Comparison of ENCODE assay signal across 20 mouse cellular contexts in genomic region chr14:73978694-73979093, GRCm38 (mm10).
A peak's percentile ranks its signal among the peaks of the same experiment; 100 is the strongest.
DNase-seq lines count a peak whose midpoint lies in the region; ATAC-seq and TF ChIP-seq lines count a peak whose summit lies in the region.
"Had no signal": no experiment of that assay in that cellular context is flagged by ENCODE, and none has a peak within 500 bp of the region (broad histone marks: within the 10 kb centered on the region; RNA-seq: fewer than 3 reads in every experiment).

No protein-coding gene starts in this region.

- peak; percentile 16 for DNase-seq in embryo, embryonic 10.5 days (ENCODE audit: low spot score)
- DNase-seq in embryo, embryonic 10 days (ENCODE audit: low spot score), result no peak
- DNase-seq in kidney, postnatal 0 days (ENCODE audit: low spot score), result peak; percentile 65
- DNase-seq in ovary, postnatal 36 days (ENCODE audit: low spot score), result no peak
- no peak for DNase-seq in midbrain, embryonic 10.5 days (ENCODE audit: low spot score)
- DNase-seq: adrenal gland, postnatal 14 days; B cell, adult 2 months; cerebellum, adult 11-12 months; cerebellum, adult 9-10 months; cerebellum, postnatal 25 days; gastrocnemius, postnatal 14 days; heart, postnatal 36 days had no signal

- no peaks in the 10 kb centered on the region for H3K4me1 ChIP-seq in kidney, postnatal 0 days (replicated peaks; ENCODE audit: insufficient read depth, low read length)
- no peaks in the 10 kb centered on the region for H3K4me1 ChIP-seq in kidney, embryonic 16.5 days (ENCODE audit: insufficient read depth, low read length)
- peaks cover 5% of the 10 kb centered on the region; the same call in 1 of the 2 replicates for H3K4me1 ChIP-seq in limb, embryonic 13.5 days
- no peaks in the 10 kb centered on the region for H3K4me1 ChIP-seq in midbrain, embryonic 10.5 days
- H3K4me1 ChIP-seq: forebrain, embryonic 12.5 days; heart, embryonic 12.5 days; hindbrain, embryonic 15.5 days had no signal

- no peak overlapping the region for H3K27ac ChIP-seq in kidney, postnatal 0 days
- no peak overlapping the region for H3K27ac ChIP-seq in kidney, embryonic 16.5 days (ENCODE audit: low read length)
- H3K27ac ChIP-seq in limb, embryonic 13.5 days, result no peak overlapping the region
- H3K27ac ChIP-seq in midbrain, embryonic 10.5 days (replicated peaks), result no peak overlapping the region
- H3K27ac ChIP-seq: forebrain, embryonic 12.5 days; hindbrain, embryonic 15.5 days had no signal

- no peak overlapping the region for H3K4me2 ChIP-seq in kidney, postnatal 0 days (ENCODE audit: low read length)
- H3K4me2 ChIP-seq in kidney, embryonic 16.5 days (replicated peaks; ENCODE audit: low read depth, low read length), result no peak overlapping the region
- H3K4me2 ChIP-seq in limb, embryonic 13.5 days (replicated peaks), result no peak overlapping the region
- H3K4me2 ChIP-seq: forebrain, embryonic 12.5 days; heart, embryonic 12.5 days; hindbrain, embryonic 15.5 days had no signal

- no peak for ATAC-seq in kidney, postnatal 0 days (replicated peaks; ENCODE audit: low FRiP score, low read depth)
- ATAC-seq in kidney, embryonic 16.5 days (ENCODE audit: low FRiP score, low TSS enrichment), result no peak
- ATAC-seq in limb, embryonic 13.5 days (ENCODE audit: low FRiP score, low read depth), result peak; percentile 59; the same call in 1 of the 2 replicates
- ATAC-seq: CD4-positive, CD25-positive, alpha-beta regulatory T cell, adult 4 months; forebrain, embryonic 16.5 days had no signal

- H3K36me3 ChIP-seq in kidney, postnatal 0 days (ENCODE audit: insufficient read depth, low read length), result no peaks in the 10 kb centered on the region
- H3K36me3 ChIP-seq in kidney, embryonic 16.5 days (ENCODE audit: insufficient read depth, low read length), result no peaks in the 10 kb centered on the region
- H3K36me3 ChIP-seq in limb, embryonic 13.5 days, result no peaks in the 10 kb centered on the region
- no peaks in the 10 kb centered on the region for H3K36me3 ChIP-seq in midbrain, embryonic 10.5 days
- H3K36me3 ChIP-seq: forebrain, embryonic 12.5 days; G1E; heart, embryonic 12.5 days; hindbrain, embryonic 15.5 days had no signal

- 40% methylated on average over 1 of the region's 1 CpGs for WGBS in kidney, postnatal 0 days
- 27% methylated on average over 1 of the region's 1 CpGs for whole genome bisulfite sequencing in kidney, embryonic 16.5 days
- 0% methylated on average over 1 of the region's 1 CpGs for WGBS in limb, embryonic 13.5 days
- 82% methylated on average over 1 of the region's 1 CpGs for WGBS in midbrain, embryonic 10.5 days

- no peaks in the 10 kb centered on the region for H3K27me3 ChIP-seq in kidney, postnatal 0 days (ENCODE audit: insufficient read depth, low read length)
- no peaks in the 10 kb centered on the region for H3K27me3 ChIP-seq in kidney, embryonic 16.5 days (ENCODE audit: insufficient read depth, low read length)
- no peaks in the 10 kb centered on the region for H3K27me3 ChIP-seq in limb, embryonic 13.5 days
- H3K27me3 ChIP-seq in midbrain, embryonic 10.5 days (ENCODE audit: low read depth, poor library complexity, severe bottlenecking), result no peaks in the 10 kb centered on the region
- H3K27me3 ChIP-seq: forebrain, embryonic 12.5 days; heart, embryonic 12.5 days; hindbrain, embryonic 15.5 days had no signal

- TF ChIP-seq CTCF in kidney, postnatal 0 days (IDR thresholded peaks at IDR 0.05; ENCODE audit: low read depth), result no peak

- H3K9me3 ChIP-seq in kidney, postnatal 0 days (replicated peaks; ENCODE audit: low read length), result no peaks in the 10 kb centered on the region
- H3K9me3 ChIP-seq in kidney, embryonic 16.5 days (ENCODE audit: low read length), result no peaks in the 10 kb centered on the region
- no peaks in the 10 kb centered on the region for H3K9me3 ChIP-seq in limb, embryonic 13.5 days
- H3K9me3 ChIP-seq in midbrain, embryonic 10.5 days (replicated peaks), result no peaks in the 10 kb centered on the region
- H3K9me3 ChIP-seq: forebrain, embryonic 12.5 days; G1E; heart, embryonic 12.5 days; hindbrain, embryonic 15.5 days had no signal

- no peak overlapping the region for H3K9ac ChIP-seq in kidney, postnatal 0 days (ENCODE audit: low read depth, low read length)
- no peak overlapping the region for H3K9ac ChIP-seq in kidney, embryonic 16.5 days (replicated peaks; ENCODE audit: low read length)
- no peak overlapping the region for H3K9ac ChIP-seq in limb, embryonic 13.5 days
- H3K9ac ChIP-seq: forebrain, embryonic 12.5 days; heart, embryonic 12.5 days; hindbrain, embryonic 15.5 days had no signal

- no peak overlapping the region for H3K4me3 ChIP-seq in kidney, postnatal 0 days (replicated peaks; ENCODE audit: low read depth, low read length)
- no peak overlapping the region for H3K4me3 ChIP-seq in kidney, embryonic 16.5 days (ENCODE audit: low read length)
- H3K4me3 ChIP-seq in limb, embryonic 13.5 days, result no peak overlapping the region
- H3K4me3 ChIP-seq in midbrain, embryonic 10.5 days, result no peak overlapping the region
- H3K4me3 ChIP-seq: forebrain, embryonic 12.5 days; heart, embryonic 12.5 days; hindbrain, embryonic 15.5 days had no signal

Comparison
In these comparisons a context has a peak if more than half of its experiments do, and no peak if none do; other contexts are left out.
1. DNase-seq: peak in embryo, embryonic 10.5 days (single experiment) and kidney, postnatal 0 days (single experiment); none in embryo, embryonic 10 days (single experiment), ovary, postnatal 36 days (single experiment) and midbrain, embryonic 10.5 days (single experiment).